Mouse (Mus musculus): ENCODE results near the gene Aox2.

GRCm38 (mm10) chr1:58366737-58367471 is 88.8 kb downstream of the Aox2 start:
- TF ChIP-seq CTCF (IDR thresholded peaks at IDR 0.05; ENCODE audit: low read depth, low read length) (no peak), POLR2A (IDR thresholded peaks at IDR 0.05; ENCODE audit: borderline replicate concordance, low read depth, low read length) (no peak)

Measured in bone marrow macrophage, adult 2 months (primary cell).